Mouse (Mus musculus) spleen, adult 2 months (tissue): Measurements from ENCODE around the gene Ccng2. TPM values are rescaled to one million over a fixed set of nuclear protein-coding genes. Genes with fewer than 3 reads are reported as not detected.
A peak's percentile ranks its signal among the peaks of the same experiment; 100 is the strongest.

Source experiments
- DNase-seq, 2 experiments: peaks; one replicate each; pipeline versions ENCODE4 v3.0.0 to v3.0.0-alpha.2; 2012 to 2021; ENCODE audit warnings: low spot score in 2 of 2, low read depth in 1 of 2
- H3K27ac ChIP-seq: fragments of 200-500 bp; 2 replicates; pipeline ENCODE4 v1.5.1; 2012; ENCODE audit warnings: low read length, inconsistent platforms; ENCODE audit not compliant: insufficient read depth
- H3K27me3 ChIP-seq: fragments of 200-500 bp; 2 replicates; pipeline ENCODE4 v1.6.1; 2012; ENCODE audit warnings: mild to moderate bottlenecking, moderate library complexity, low read length, inconsistent platforms; ENCODE audit not compliant: control insufficient read depth, insufficient read depth
- H3K36me3 ChIP-seq: fragments of 200-500 bp; 2 replicates; pipeline ENCODE4 v1.6.1; 2012; ENCODE audit warnings: mild to moderate bottlenecking, low read length, inconsistent platforms; ENCODE audit not compliant: control insufficient read depth, insufficient read depth
- H3K4me1 ChIP-seq: fragments of 200-500 bp; 2 replicates; pipeline ENCODE4 v1.6.1; 2011; ENCODE audit warnings: inconsistent platforms; ENCODE audit not compliant: control insufficient read depth, insufficient read depth, insufficient read length
- H3K4me3 ChIP-seq: fragments of 200-500 bp; 2 replicates; pipeline ENCODE4 v1.5.1; 2011; ENCODE audit warnings: mild to moderate bottlenecking, inconsistent platforms; ENCODE audit not compliant: insufficient read depth, insufficient read length; ENCODE audit errors: extremely low read depth
- CTCF ChIP-seq: fragments of 200-500 bp; IDR thresholded peaks from 2 replicates; pipeline ENCODE4 v1.5.1; 2011; ENCODE audit warnings: mild to moderate bottlenecking, inconsistent platforms; ENCODE audit not compliant: insufficient read depth, insufficient read length, insufficient replicate concordance; ENCODE audit errors: extremely low read depth
- POLR2A ChIP-seq: fragments of 200-500 bp; IDR thresholded peaks from 2 replicates; pipeline ENCODE4 v1.6.1; 2011; ENCODE audit warnings: low read depth, low read length, inconsistent platforms
- WGBS: fragments of 180-500 bp; shearing (Covaris S2); methylation state at CpG from one replicate; pipeline ENCODE4 v1.1.7; 2018; 5-methylcytosine and 5-hydroxymethylcytosine counted together
- polyA plus RNA-seq: library from polyadenylated mRNA; depleted of rRNA; stranded (reverse); fragments of >200 nt; gene quantifications from 2 replicates; pipeline ENCODE4 v1.2.3, GENCODE M21; 2012

Gene Ccng2
- polyA plus RNA-seq, 1 experiment, result 51.3 TPM

GRCm38 (mm10) chr5:93232838-93233237 is 34.2 kb upstream of the Ccng2 start:
- peaks cover 18% of the 10 kb centered on the region for H3K4me1 ChIP-seq
- H3K27me3 ChIP-seq, result no peaks in the 10 kb centered on the region
- H3K27ac ChIP-seq, result no peak overlapping the region
- no peak for DNase-seq
- 93% methylated on average over 2 of the region's 2 CpGs for WGBS
- H3K36me3 ChIP-seq, result no peaks in the 10 kb centered on the region
- no peak overlapping the region for H3K4me3 ChIP-seq
- TF ChIP-seq POLR2A (no peak), CTCF (no peak)

DNA sequence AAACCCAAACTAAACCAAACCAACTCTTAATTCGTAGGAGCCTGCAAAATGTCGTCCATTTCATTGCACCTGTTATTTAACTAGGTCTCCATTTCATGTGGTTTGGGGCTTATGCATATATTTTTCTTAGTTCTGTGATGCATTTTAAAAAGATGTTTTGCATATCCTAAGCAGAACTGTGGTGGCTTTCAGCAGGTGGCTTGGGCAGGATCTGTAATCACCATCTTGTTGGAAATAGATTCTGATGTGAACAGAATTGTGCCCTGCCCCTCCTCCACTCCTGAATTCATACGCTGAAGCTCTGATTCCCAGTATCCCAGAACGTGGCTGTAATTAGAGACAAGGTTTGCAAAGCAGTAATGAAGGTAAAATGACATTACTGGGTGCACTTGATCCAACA is 32.9 kb upstream of the Ccng2 start:
- WGBS, result 50% methylated on average over 4 of the region's 4 CpGs
- Histone ChIP-seq H3K36me3 (no peaks in the 10 kb centered on the region), H3K27ac (peak overlapping the region; percentile 38; the same call in 1 of the 2 replicates), H3K27me3 (no peaks in the 10 kb centered on the region), H3K4me1 (peaks cover 18% of the 10 kb centered on the region), H3K4me3 (no peak overlapping the region)
- peak in 1 of 2 experiments; percentile 17 for DNase-seq
- TF ChIP-seq POLR2A (no peak), CTCF (no peak)

GRCm38 (mm10) chr5:93234605-93235004 is 32.5 kb upstream of the Ccng2 start:
- Histone ChIP-seq H3K36me3 (no peaks in the 10 kb centered on the region), H3K27me3 (no peaks in the 10 kb centered on the region), H3K4me3 (no peak overlapping the region), H3K27ac (peak overlapping the region; percentile 38), H3K4me1 (peaks cover 15% of the 10 kb centered on the region; the same call in 1 of the 2 replicates)
- WGBS, result 86% methylated on average over 2 of the region's 2 CpGs
- no peak for DNase-seq
- TF ChIP-seq POLR2A (no peak), CTCF (no peak)

- Histone ChIP-seq H3K36me3 (no peaks in the 10 kb centered on the region), H3K27ac (no peak overlapping the region), H3K27me3 (no peaks in the 10 kb centered on the region), H3K4me3 (no peak overlapping the region), H3K4me1 (peaks cover 17% of the 10 kb centered on the region; the same call in 1 of the 2 replicates)
- WGBS, result 93% methylated on average over 3 of the region's 3 CpGs
- no peak for DNase-seq
- TF ChIP-seq POLR2A (no peak), CTCF (no peak)
Measured at GRCm38 (mm10) chr5:93235888-93236287, 31.2 kb upstream of the Ccng2 start.

DNA sequence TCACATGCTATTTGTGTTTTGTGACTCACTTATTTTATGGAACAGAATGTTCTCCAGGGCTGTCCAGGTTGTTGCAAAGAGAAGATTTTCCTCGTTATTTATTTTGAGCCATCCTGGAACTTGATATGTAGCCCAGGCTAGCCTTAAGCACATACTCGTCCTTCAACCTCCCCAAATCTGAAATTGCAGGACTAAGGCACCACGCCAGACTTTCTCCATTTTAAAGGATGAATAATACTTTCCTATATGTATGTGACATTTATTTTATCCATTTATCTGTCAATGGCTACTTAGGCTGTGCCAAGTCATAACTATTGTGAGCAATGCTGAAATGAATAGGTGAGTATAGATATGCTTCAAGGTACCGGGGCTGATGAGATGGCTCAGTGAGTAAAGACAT is 30.5 kb upstream of the Ccng2 start:
- Histone ChIP-seq H3K4me1 (peaks cover 17% of the 10 kb centered on the region; the same call in 1 of the 2 replicates), H3K36me3 (no peaks in the 10 kb centered on the region), H3K4me3 (no peak overlapping the region), H3K27me3 (no peaks in the 10 kb centered on the region), H3K27ac (no peak overlapping the region)
- no peak for DNase-seq
- WGBS, result 85% methylated on average over 4 of the region's 4 CpGs
- TF ChIP-seq POLR2A (no peak), CTCF (no peak)

DNA sequence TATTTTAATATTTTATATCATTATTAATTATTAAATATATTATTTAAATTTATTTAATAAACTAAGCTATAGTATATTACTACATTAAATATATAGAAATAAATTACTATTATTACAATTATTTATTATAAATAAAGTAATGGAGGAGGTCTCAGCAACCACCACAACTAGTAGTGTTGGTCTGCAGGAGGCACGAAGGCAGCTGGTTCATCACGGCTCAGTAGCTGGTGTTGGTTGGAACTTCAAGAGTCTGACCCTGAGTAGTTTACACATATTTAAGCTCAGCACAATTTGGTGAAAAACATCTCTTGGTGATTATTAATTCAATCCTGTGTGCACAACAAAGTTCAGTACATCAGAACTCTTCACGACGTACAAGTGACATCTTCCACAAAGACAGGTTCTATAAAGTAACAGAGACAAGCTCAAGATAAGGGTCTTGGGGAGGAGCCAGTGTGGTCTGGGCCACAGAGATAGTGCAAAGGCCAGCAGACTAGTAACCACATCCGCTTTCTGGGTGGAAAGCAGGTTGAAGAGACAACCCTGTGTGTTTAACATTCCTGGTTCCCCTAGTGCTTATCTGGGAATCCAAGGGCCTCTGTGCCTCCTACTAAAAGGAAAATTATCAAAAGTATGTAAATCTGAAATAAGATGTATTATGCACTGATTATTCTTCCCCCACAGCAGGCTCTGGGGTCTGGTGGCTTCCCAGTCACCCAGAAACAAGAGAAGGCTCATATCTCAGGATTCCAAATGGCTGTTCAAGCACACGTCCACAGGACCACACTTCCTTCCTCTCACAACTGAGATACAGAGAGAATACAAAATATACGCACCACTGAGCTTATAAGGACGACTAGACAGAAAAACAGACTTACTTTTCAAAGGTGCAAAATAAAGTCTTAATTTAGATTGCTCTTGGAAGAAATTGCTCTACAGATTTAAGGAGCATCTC is 27.2 kb upstream of the Ccng2 start:
- Histone ChIP-seq H3K27me3 (no peaks in the 10 kb centered on the region), H3K27ac (no peak overlapping the region), H3K4me3 (no peak overlapping the region), H3K36me3 (no peaks in the 10 kb centered on the region), H3K4me1 (peaks cover 5% of the 10 kb centered on the region; the same call in 1 of the 2 replicates)
- TF ChIP-seq POLR2A, result no peak
- no peak for TF ChIP-seq CTCF
- no peak for DNase-seq
- WGBS, result 29% methylated on average over 8 of the region's 8 CpGs

DNA sequence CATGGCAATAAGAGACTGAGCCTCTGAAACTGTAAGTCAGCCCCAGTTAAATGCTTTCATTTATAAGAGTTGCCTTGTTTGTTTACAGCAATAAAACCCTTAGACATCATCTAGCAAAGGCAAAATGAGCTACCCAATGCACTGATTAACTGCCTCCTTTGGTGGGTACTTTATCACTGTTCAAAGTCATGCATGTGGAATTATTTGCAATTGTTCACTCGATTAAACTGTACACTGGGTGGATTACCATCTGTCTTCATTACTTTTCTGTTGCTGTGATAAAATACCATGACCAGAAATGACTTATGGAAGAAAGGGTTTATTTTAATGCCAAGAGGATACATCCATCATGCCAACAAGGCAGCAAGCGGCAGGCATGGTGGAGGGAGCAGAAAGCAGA is 21.8 kb upstream of the Ccng2 start:
- Histone ChIP-seq H3K4me3 (no peak overlapping the region), H3K27ac (no peak overlapping the region), H3K36me3 (no peaks in the 10 kb centered on the region), H3K27me3 (no peaks in the 10 kb centered on the region), H3K4me1 (no peaks in the 10 kb centered on the region)
- no peak for DNase-seq
- WGBS, result 59% methylated on average over 2 of the region's 2 CpGs
- no peak for TF ChIP-seq CTCF
